Mouse (Mus musculus) myocyte (in vitro differentiated cells): Measurements from ENCODE around the gene Elovl3.

Experiments used
- CEBPB ChIP-seq: IDR thresholded peaks from 2 replicates; pipeline ENCODE4 v1.6.1; 2011; ENCODE audit warnings: mild to moderate bottlenecking, moderate library complexity; ENCODE audit not compliant: poor library complexity, insufficient read depth, severe bottlenecking
- E2F4 ChIP-seq: IDR thresholded peaks from one replicate; pipeline ENCODE4 v1.6.1; 2011; ENCODE audit warnings: mild to moderate bottlenecking, control low read depth, moderate library complexity; ENCODE audit not compliant: insufficient read depth
- MAX ChIP-seq: IDR thresholded peaks from one replicate; pipeline ENCODE4 v1.6.1; 2011; ENCODE audit warnings: low read depth, mild to moderate bottlenecking, control low read depth
- MYOD1 ChIP-seq, 3 experiments: IDR thresholded peaks; one replicate each; pipeline ENCODE4 v1.6.1; 2011; ENCODE audit warnings: control low read depth in 2 of 3, low read depth in 2 of 3, mild to moderate bottlenecking in 2 of 3, moderate library complexity in 1 of 3; ENCODE audit not compliant: insufficient read length in 2 of 3, control insufficient read depth in 1 of 3
- MYOG ChIP-seq, 3 experiments: IDR thresholded peaks; one replicate each; pipeline ENCODE4 v1.6.1; 2011; ENCODE audit warnings: control low read depth in 2 of 3, low read depth in 2 of 3, mild to moderate bottlenecking in 2 of 3; ENCODE audit not compliant: insufficient read length in 2 of 3, control insufficient read depth in 1 of 3, insufficient read depth in 1 of 3
- POLR2A ChIP-seq: IDR thresholded peaks from one replicate; pipeline ENCODE4 v1.6.1; 2011; ENCODE audit warnings: low read depth, mild to moderate bottlenecking, control low read depth, moderate library complexity; ENCODE audit not compliant: insufficient read length
- POLR2AphosphoS2 ChIP-seq: IDR thresholded peaks from one replicate; pipeline ENCODE4 v1.6.1; 2011; ENCODE audit warnings: low read depth, control low read depth; ENCODE audit not compliant: insufficient read length
- REST ChIP-seq: IDR thresholded peaks from one replicate; pipeline ENCODE4 v1.6.1; 2011; ENCODE audit warnings: mild to moderate bottlenecking, control low read depth, moderate library complexity; ENCODE audit not compliant: insufficient read depth, insufficient read length
- SRF ChIP-seq: IDR thresholded peaks from one replicate; pipeline ENCODE4 v1.6.1; 2011; ENCODE audit warnings: low read depth; ENCODE audit not compliant: control insufficient read depth, insufficient read length
- TCF12 ChIP-seq: IDR thresholded peaks from one replicate; pipeline ENCODE4 v1.6.1; 2011; ENCODE audit warnings: mild to moderate bottlenecking, control low read depth; ENCODE audit not compliant: poor library complexity, insufficient read depth, severe bottlenecking
- USF1 ChIP-seq: IDR thresholded peaks from one replicate; pipeline ENCODE4 v1.6.1; 2011; ENCODE audit warnings: low read depth, mild to moderate bottlenecking, control low read depth, moderate library complexity

DNA sequence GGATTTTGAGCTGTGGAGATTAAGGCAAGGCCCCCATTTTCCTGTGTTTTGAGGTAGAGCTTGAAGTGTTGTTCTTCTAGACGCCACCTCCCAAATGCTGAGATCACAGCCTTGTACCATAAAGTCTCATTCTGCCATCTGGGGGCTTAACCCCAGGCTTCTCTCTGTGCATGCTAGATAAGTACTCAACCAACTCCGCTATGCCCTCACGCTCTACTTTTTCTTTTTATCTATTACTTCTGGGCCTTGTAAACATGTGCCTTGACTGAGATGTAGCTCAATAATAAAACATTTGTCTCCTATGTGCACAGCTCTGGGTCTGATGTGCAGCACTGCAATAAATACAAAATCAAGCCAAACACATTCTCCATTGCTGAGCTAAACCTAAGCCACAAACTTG is 12.2 kb upstream of the Elovl3 start:
- TF ChIP-seq POLR2A (no peak), TCF12 (no peak), CEBPB (no peak), MAX (no peak), E2F4 (no peak), REST (no peak), USF1 (no peak), MYOD1 (IDR thresholded peaks at IDR 0.05; ENCODE audit: control insufficient read depth in 1 of 3, insufficient read length in 2 of 3, low read depth in 2 of 3) (no peak), POLR2AphosphoS2 (no peak), MYOG (IDR thresholded peaks at IDR 0.05; ENCODE audit: control insufficient read depth in 1 of 3, insufficient read depth in 1 of 3, insufficient read length in 2 of 3, low read depth in 2 of 3) (no peak), SRF (no peak)
